Mouse (Mus musculus): ENCODE measurements around the gene Hnrnpl.

DNA sequence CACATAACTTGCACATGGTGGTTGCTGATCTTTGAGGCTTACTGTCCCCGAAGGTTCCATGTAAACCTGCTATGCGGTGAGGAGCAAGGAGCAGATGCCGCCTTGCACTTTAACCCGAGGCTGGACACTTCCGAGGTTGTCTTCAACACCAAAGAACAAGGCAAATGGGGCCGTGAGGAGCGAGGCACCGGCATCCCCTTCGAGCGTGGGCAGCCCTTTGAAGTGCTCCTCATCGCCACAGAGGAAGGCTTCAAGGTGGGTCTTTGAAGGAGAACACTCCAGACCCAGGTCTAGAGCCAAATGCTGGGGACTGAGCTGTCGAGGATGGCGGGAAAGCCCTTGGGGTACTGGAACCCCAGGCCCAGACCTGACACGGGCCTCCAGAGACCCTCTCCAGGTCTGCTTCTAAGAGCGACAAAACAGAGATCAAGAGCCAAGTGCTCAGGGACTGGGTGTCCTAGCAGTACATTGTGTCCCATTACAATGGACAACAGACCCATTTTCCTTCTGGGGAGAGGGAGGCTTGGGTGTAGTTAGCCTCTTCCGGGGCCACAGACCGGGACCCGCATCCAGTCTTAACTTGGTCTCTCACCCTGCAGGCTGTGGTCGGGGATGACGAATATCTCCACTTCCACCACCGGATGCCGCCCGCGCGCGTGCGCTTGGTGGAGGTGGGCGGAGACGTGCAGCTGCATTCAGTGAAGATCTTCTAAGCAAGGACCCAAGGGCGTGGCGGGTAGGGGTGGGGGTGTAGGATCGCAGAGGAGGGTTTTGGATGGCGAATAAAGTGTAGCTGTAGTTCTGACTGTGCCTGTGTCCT lies 57.4 kb downstream of the Hnrnpl start:
- TF ChIP-seq EP300 (IDR thresholded peaks at IDR 0.05; ENCODE audit: insufficient read depth, low read depth, low read length) (no peak), POLR2A (IDR thresholded peaks at IDR 0.05; ENCODE audit: insufficient read depth, low read length) (peak; percentile 21), CTCF (IDR thresholded peaks at IDR 0.05; ENCODE audit: low read depth, low read length) (no peak)
